Mouse (Mus musculus) kidney, adult 2 months (tissue): ENCODE measurements at regions not wholly inside any gene's neighbourhood (a gene's known extent, or its start where the extent isn't known, plus 50 kb on each side); places are given as distances from the start of the nearest gene placed in this dataset.

Source experiments
- CTCF ChIP-seq: fragments of 200-500 bp; conservative IDR thresholded peaks from 2 replicates; pipeline ENCODE4 v1.5.1; 2011; ENCODE audit warnings: low read depth, mild to moderate bottlenecking, control low read depth, low read length, moderate library complexity, mixed read lengths; ENCODE audit not compliant: insufficient read depth, insufficient read length
- POLR2A ChIP-seq: fragments of 200-500 bp; IDR thresholded peaks from one replicate; pipeline ENCODE4 v1.6.1; 2011; ENCODE audit warnings: low read depth, low read length, control low read depth

DNA sequence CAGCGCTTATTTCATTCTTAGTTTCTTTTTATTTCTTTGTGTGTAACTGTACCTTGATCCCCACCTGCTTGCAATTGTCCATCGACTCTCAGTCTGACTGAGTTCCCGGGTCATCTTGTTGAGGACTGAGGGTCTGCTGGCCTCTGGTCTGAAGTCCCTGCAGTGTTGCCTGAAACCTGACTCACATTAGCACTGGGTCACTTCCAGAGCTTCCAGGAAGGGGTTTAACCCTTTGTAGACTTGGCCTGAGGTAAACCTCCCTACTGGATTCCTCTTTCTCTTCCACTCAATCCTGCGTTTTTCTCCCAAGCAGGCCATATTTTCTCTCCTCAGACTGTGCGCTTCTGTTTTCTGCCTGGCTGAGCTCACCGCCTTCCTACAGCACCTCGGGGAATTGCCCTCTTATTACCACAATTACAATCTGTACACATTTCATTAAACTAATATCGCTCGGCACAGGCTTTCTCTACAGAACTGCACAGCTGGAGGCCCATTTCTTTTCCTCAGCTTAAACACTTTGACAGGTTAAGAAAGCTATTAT, 655.4 kb downstream of the Stpg2 start:
- TF ChIP-seq CTCF (no peak), POLR2A (no peak)
